Mouse (Mus musculus): Measurements from ENCODE around the gene Cttnbp2. TPM values are rescaled to one million over a fixed set of nuclear protein-coding genes. Genes with fewer than 3 reads are reported as not detected.

Cttnbp2 gene
- polyA plus RNA-seq, 1 experiment from 2014 or later: 37.9 TPM

GRCm38 (mm10) chr6:18344272-18344671 lies 170.4 kb downstream of the Cttnbp2 start:
- no peaks in the 10 kb centered on the region for H3K4me1 ChIP-seq
- H3K4me2 ChIP-seq (replicated peaks): no peak overlapping the region
- H3K27ac ChIP-seq: no peak overlapping the region
- no peak for ATAC-seq (ENCODE audit: low FRiP score, low read depth)
- no peaks in the 10 kb centered on the region for H3K27me3 ChIP-seq (replicated peaks)
- no peak overlapping the region for H3K4me3 ChIP-seq
- H3K36me3 ChIP-seq: no peaks in the 10 kb centered on the region
- H3K9me3 ChIP-seq: no peaks in the 10 kb centered on the region
- 92% methylated on average over 2 of the region's 2 CpGs for WGBS
- H3K9ac ChIP-seq: no peak overlapping the region

GRCm38 (mm10) chr6:18338307-18338706 lies 176.3 kb downstream of the Cttnbp2 start:
- Histone ChIP-seq H3K9ac (no peak overlapping the region), H3K27ac (no peak overlapping the region), H3K4me1 (no peaks in the 10 kb centered on the region), H3K36me3 (no peaks in the 10 kb centered on the region), H3K4me2 (replicated peaks) (no peak overlapping the region), H3K4me3 (no peak overlapping the region), H3K27me3 (replicated peaks) (no peaks in the 10 kb centered on the region), H3K9me3 (no peaks in the 10 kb centered on the region)
- no peak for ATAC-seq (ENCODE audit: low FRiP score, low read depth)

GRCm38 (mm10) chr6:18335393-18335792 lies 179.2 kb downstream of the Cttnbp2 start:
- Histone ChIP-seq H3K4me2 (replicated peaks) (no peak overlapping the region), H3K36me3 (no peaks in the 10 kb centered on the region), H3K9ac (no peak overlapping the region), H3K4me1 (no peaks in the 10 kb centered on the region), H3K27me3 (replicated peaks) (no peaks in the 10 kb centered on the region), H3K27ac (no peak overlapping the region), H3K9me3 (no peaks in the 10 kb centered on the region), H3K4me3 (no peak overlapping the region)
- ATAC-seq (ENCODE audit: low FRiP score, low read depth): no peak
- 90% methylated on average over 3 of the region's 3 CpGs for WGBS

GRCm38 (mm10) chr6:18322950-18323349 lies 191.7 kb downstream of the Cttnbp2 start:
- 92% methylated on average over 1 of the region's 1 CpGs for WGBS
- no peak for ATAC-seq (ENCODE audit: low FRiP score, low read depth)

More at GRCm38 (mm10) chr6:18322950-18323349, 191.7 kb downstream of the Cttnbp2 start:
- H3K27ac ChIP-seq: no peak overlapping the region
- no peaks in the 10 kb centered on the region for H3K36me3 ChIP-seq
- no peaks in the 10 kb centered on the region for H3K4me1 ChIP-seq
- H3K4me2 ChIP-seq (replicated peaks): no peak overlapping the region
- H3K27me3 ChIP-seq (replicated peaks): no peaks in the 10 kb centered on the region
- H3K4me3 ChIP-seq: no peak overlapping the region
- no peaks in the 10 kb centered on the region for H3K9me3 ChIP-seq
- H3K9ac ChIP-seq: no peak overlapping the region

Small RNA genes lying within 50 kb of the gene (microRNA-seq; reads per million reads assigned to microRNA genes)
- gene Gm26233: not detected

Data from neural tube, embryonic 12.5 days (tissue).